31 mouse cellular contexts compared by ENCODE assay signal in the genomic region with DNA sequence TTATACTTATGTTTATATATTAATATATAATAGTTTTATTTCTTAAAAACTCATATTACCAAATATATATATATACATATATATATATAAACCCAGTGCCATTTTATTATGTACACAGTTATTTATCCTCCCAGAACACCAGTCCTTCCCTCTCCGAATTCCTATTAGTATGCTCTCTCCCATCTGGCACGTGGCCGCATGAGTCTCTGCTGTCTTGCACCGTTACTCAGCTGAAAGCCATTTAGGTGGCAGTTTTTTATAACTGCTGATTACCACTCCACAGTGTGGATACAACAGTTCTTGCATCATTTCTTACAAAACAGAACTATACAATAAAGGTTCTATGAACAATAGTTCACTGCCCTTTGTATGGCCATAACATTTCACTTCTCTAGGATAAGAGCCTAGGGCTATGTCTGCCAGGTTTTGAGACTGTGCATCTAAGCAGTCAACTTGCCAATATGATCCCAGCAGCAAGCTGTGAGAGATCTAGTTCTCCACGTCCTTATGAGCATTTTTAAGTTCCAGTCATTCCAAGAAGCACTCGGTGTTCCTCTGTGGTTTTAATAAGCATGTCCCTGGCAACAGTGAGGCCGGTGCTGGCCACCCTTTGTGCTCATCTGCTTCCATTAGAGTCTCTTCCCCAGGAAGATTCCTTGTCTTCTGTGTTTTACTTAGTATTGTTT. TPM values are rescaled to one million over a fixed set of nuclear protein-coding genes. Genes with fewer than 3 reads are reported as not detected.
DNase-seq lines count a peak whose midpoint lies in the region; ATAC-seq and TF ChIP-seq lines count a peak whose summit lies in the region.
"Had no signal": no experiment of that assay in that cellular context is flagged by ENCODE, and none has a peak within 500 bp of the region (broad histone marks: within the 10 kb centered on the region; RNA-seq: fewer than 3 reads in every experiment).

No protein-coding gene starts in this region.

- no peaks in the 10 kb centered on the region for H3K27me3 ChIP-seq in Patski
- H3K27me3 ChIP-seq: CH12.LX; intestine, embryonic 15.5 days; liver, embryonic 13.5 days; megakaryocyte, embryonic 14.5 days; midbrain, embryonic 13.5 days; neural tube, embryonic 12.5 days had no signal

- CTCF ChIA-PET in Patski (lab: Charles Lee): interaction anchor here (1.2 to 1.9 kb wide), 3 partner anchors 9 to 30 kb away, joined by 3 to 6 read pairs (median 4); partner anchors contain the start of gene Fam24b

- peak; percentile 86 for ATAC-seq in Patski
- ATAC-seq: intestine, embryonic 15.5 days; midbrain, embryonic 13.5 days had no signal

- POLR2A ChIA-PET in Patski (lab: Charles Lee): no interaction called here

- no peak for TF ChIP-seq CTCF in Patski (IDR thresholded peaks at IDR 0.05)

- peak; percentile 38 to 43 for DNase-seq in cerebellum, postnatal 14 days
- no peak for DNase-seq in cerebellum, adult 11 months
- peak; percentile 14 for DNase-seq in gastrocnemius, postnatal 25 days
- no peak for DNase-seq in gastrocnemius, adult 8-10 months (ENCODE audit: low spot score in 2 of 2)
- peak; percentile 24 for DNase-seq in Muller cell, postnatal 12 days (ENCODE audit: inconsistent ontology term)
- DNase-seq in Patski (ENCODE audit: low read depth, low spot score): peak; percentile 24
- DNase-seq in urinary bladder, adult 18-20 months (ENCODE audit: low spot score in 2 of 2): no peak
- no peak for DNase-seq in kidney, postnatal 10 days
- DNase-seq: adrenal gland, postnatal 36 days; B cell, adult 2 months; heart, postnatal 4 days; kidney, adult 9 months; kidney, postnatal 25 days; liver, embryonic 13.5 days; lung, adult 2 months; right cerebral cortex, postnatal 14 days; spleen, adult 18-20 months had no signal

- in situ Hi-C loops in Patski (cut with MboI; ENCODE audit: low pct_unique_long_range_greater_than_20kb): no loop called here

RNA-seq across cellular contexts. Expression of gene Fam24a, which starts 12.3 kb away (rescaled TPM):
- not detected for total RNA-seq in gastrocnemius, postnatal 25 days (2021)
- total RNA-seq in gastrocnemius, adult 8-10 months (2022): not detected
- polyA plus RNA-seq in Patski (2021): not detected
- total RNA-seq: adrenal gland, postnatal 36 days; CH12.LX; G1E; heart, postnatal 4 days; layer of hippocampus, adult 8-10 months; left cerebral cortex, postnatal 14 days had no signal
- polyA plus RNA-seq: cortical plate, adult 2 months; embryonic facial prominence, embryonic 10.5 days; frontal cortex, adult 2 months; G1E; heart, embryonic 16.5 days; hindbrain, embryonic 14.5 days; intestine, embryonic 15.5 days; limb, embryonic 14.5 days; liver, embryonic 13.5 days; lung, adult 2 months; midbrain, embryonic 13.5 days; neural tube, embryonic 12.5 days had no signal

RNA-seq across cellular contexts. Expression of gene 2310057M21Rik, which starts 16.6 kb away (rescaled TPM):
- 10 to 100 TPM; 17.4 to 18.5 TPM for total RNA-seq in gastrocnemius, postnatal 25 days (2021)
- total RNA-seq in gastrocnemius, adult 8-10 months (2022): 10 to 100 TPM; 14.4 to 19.2 (median 16.4) TPM
- polyA plus RNA-seq in Patski (2021): 13.7 TPM

RNA-seq across cellular contexts. Expression of gene Fam24b, which starts 16.7 kb away (rescaled TPM):
- total RNA-seq in gastrocnemius, postnatal 25 days (2021): not detected
- total RNA-seq in gastrocnemius, adult 8-10 months (2022): not detected
- polyA plus RNA-seq in Patski (2021): 0.37 TPM
- total RNA-seq: adrenal gland, postnatal 36 days; G1E; heart, postnatal 4 days had no signal
- polyA plus RNA-seq: cortical plate, adult 2 months; embryonic facial prominence, embryonic 10.5 days; G1E; heart, embryonic 16.5 days; hindbrain, embryonic 14.5 days; intestine, embryonic 15.5 days; liver, embryonic 13.5 days; neural tube, embryonic 12.5 days had no signal

RNA-seq across cellular contexts. Expression of gene Cuzd1, which starts 23.9 kb away (rescaled TPM):
- total RNA-seq in gastrocnemius, postnatal 25 days (2021): under 1 TPM; 0.19 to 0.31 TPM
- under 1 TPM; 0.63 to 0.99 (median 0.91) TPM for total RNA-seq in gastrocnemius, adult 8-10 months (2022)
- not detected for polyA plus RNA-seq in Patski (2021)
- total RNA-seq: adrenal gland, postnatal 36 days; CH12.LX had no signal
- polyA plus RNA-seq: embryonic facial prominence, embryonic 10.5 days; G1E; hindbrain, embryonic 14.5 days; liver, embryonic 13.5 days; lung, adult 2 months; midbrain, embryonic 13.5 days; neural tube, embryonic 12.5 days had no signal

RNA-seq across cellular contexts. Expression of gene Pstk, which starts 24.9 kb away (rescaled TPM):
- total RNA-seq in gastrocnemius, postnatal 25 days (2021): 10 to 100 TPM; 35.7 to 37.9 TPM
- 10 to 100 TPM; 28.2 to 45.0 (median 39.4) TPM for total RNA-seq in gastrocnemius, adult 8-10 months (2022)
- polyA plus RNA-seq in Patski (2021): 53.4 TPM

Comparison
In these comparisons a context has a peak if more than half of its experiments do, and no peak if none do; other contexts are left out.
1. DNase-seq: peak in cerebellum, postnatal 14 days (2 of 2), gastrocnemius, postnatal 25 days (single experiment), Muller cell, postnatal 12 days (single experiment) and Patski (single experiment); none in cerebellum, adult 11 months (single experiment), gastrocnemius, adult 8-10 months (0 of 2), urinary bladder, adult 18-20 months (0 of 2) and kidney, postnatal 10 days (single experiment).